Mouse (Mus musculus) G1E (cell line): Measurements from ENCODE around the gene Sorcs1.

ENCODE experiments used
- CTCF ChIP-seq: IDR thresholded peaks from 2 replicates; pipeline ENCODE4 v1.5.1; 2012; ENCODE audit warnings: low read depth, low read length, inconsistent platforms, mixed read lengths
- GATA2 ChIP-seq: IDR thresholded peaks from 2 replicates; pipeline ENCODE4 v1.6.1; 2012; ENCODE audit warnings: low read depth, low read length, inconsistent platforms, borderline replicate concordance

DNA sequence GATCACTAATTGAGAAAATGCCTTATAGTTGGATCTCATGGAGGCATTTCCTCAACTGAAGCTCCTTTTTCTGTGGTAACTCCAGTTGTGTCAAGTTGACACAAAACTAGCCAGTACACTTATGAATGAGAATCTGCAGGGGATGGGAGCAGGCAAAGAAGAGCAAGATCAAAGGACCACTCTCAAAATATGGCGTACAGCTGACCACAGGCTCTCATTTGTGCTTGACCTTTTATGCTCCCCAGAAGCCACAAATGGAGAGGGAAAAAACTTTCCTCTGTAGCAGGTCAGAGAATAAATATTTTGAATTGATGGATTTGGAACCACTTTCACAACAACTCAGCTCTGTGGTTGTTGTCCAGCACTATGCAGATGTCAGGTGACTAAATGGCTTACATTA lies 14.1 kb downstream of the Sorcs1 start:
- TF ChIP-seq CTCF (no peak), GATA2 (no peak)
